Mouse (Mus musculus): ENCODE results near the gene Lysmd1.

GRCm38 (mm10) chr3:95088071-95088470 is 45.8 kb upstream of the Lysmd1 start:
- TF ChIP-seq CTCF (IDR thresholded peaks at IDR 0.05; ENCODE audit: low read depth) = no peak
- no peak for TF ChIP-seq EP300 (optimal IDR thresholded peaks at IDR 0.05)
